Mouse (Mus musculus): ENCODE results near the gene Lrrfip2.

DNA sequence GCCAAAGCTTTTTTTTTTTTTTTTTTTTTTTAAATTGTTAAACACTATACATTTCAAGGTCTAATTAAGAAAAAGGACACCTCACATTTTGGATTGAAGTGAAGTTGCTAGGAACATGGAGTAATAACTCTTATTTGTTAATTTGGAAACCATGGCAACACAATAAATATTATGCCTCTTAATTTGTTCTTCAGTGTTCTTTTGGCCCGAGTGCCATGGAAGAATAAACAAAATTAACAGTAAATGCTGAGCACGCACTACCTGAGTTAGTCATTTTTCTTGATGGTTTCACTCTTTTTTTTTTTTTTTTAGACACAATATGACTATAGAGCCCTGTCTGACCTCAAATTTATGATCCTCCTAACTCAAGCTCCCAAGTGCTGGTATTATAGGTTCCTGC is 30.6 kb downstream of the Lrrfip2 start:
- TF ChIP-seq GATA1 (IDR thresholded peaks at IDR 0.05; ENCODE audit: low read length) (no peak), TAL1 (IDR thresholded peaks at IDR 0.05; ENCODE audit: low read length) (no peak)
